Mouse (Mus musculus) lung, embryonic 16.5 days (tissue): ENCODE results near the gene Axin1. TPM values are rescaled to one million over a fixed set of nuclear protein-coding genes. Genes with fewer than 3 reads are reported as not detected.
A peak's percentile ranks its signal among the peaks of the same experiment; 100 is the strongest.

Experiments
- ATAC-seq: fragments of 200-750 bp; cut with Nextera tagmentation; 2 replicates; pipeline ENCODE4 v1.8.0; 2017; ENCODE audit warnings: low read depth, mild to moderate bottlenecking, moderate library complexity
- H3K27ac ChIP-seq: fragments of 300-500 bp; sonication (generic); 2 replicates; pipeline ENCODE4 v1.5.1; 2014; ENCODE audit warnings: mild to moderate bottlenecking, control low read depth, low read length
- H3K27me3 ChIP-seq: fragments of 300-500 bp; sonication (generic); 2 replicates; pipeline ENCODE4 v1.6.1; 2014; ENCODE audit warnings: low read depth, low read length, mixed read lengths; ENCODE audit not compliant: control insufficient read depth, insufficient read depth
- H3K36me3 ChIP-seq: fragments of 300-500 bp; sonication (generic); 2 replicates; pipeline ENCODE4 v1.6.1; 2014; ENCODE audit warnings: low read length; ENCODE audit not compliant: control insufficient read depth, insufficient read depth
- H3K4me1 ChIP-seq: fragments of 300-500 bp; sonication (generic); replicated peaks from 2 replicates; pipeline ENCODE4 v1.6.1; 2014; ENCODE audit warnings: low read length, mixed read lengths; ENCODE audit not compliant: control insufficient read depth, insufficient read depth
- H3K4me2 ChIP-seq: fragments of 300-500 bp; sonication (generic); 2 replicates; pipeline ENCODE4 v1.6.1; 2014; ENCODE audit warnings: low read depth, low read length, control low read depth
- H3K4me3 ChIP-seq: fragments of 300-500 bp; sonication (generic); 2 replicates; pipeline ENCODE4 v1.5.1; 2014; ENCODE audit warnings: mild to moderate bottlenecking, low read length, control low read depth
- H3K9ac ChIP-seq: fragments of 300-500 bp; sonication (generic); 2 replicates; pipeline ENCODE4 v1.6.1; 2014; ENCODE audit warnings: low read length, control low read depth
- H3K9me3 ChIP-seq: fragments of 300-500 bp; sonication (generic); 2 replicates; pipeline ENCODE4 v1.6.1; 2016; ENCODE audit warnings: low read length; ENCODE audit not compliant: control insufficient read depth
- WGBS: fragments of 180-500 bp; shearing (Covaris S2); extraction: QIAGEN DNeasy Blood & Tissue Kit; methylation state at CpG from one replicate; pipeline ENCODE4 v1.1.7; 2014; 5-methylcytosine and 5-hydroxymethylcytosine counted together
- polyA plus RNA-seq: library from polyadenylated mRNA; unstranded; fragments of >200 nt; fragmentation: Nextera tagmentation; extraction: Ambion mirVana; gene quantifications from 2 replicates; pipeline ENCODE4 v1.2.1, GENCODE M21; 2015

Axin1 gene
- polyA plus RNA-seq, 1 experiment from 2014 or later, result 7.4 TPM

GRCm38 (mm10) chr17:26131856-26132853 is 6.3 kb upstream of the Axin1 start:
- Histone ChIP-seq H3K9ac (no peak overlapping the region), H3K4me1 (no peaks in the 10 kb centered on the region), H3K4me2 (no peak overlapping the region), H3K27me3 (no peaks in the 10 kb centered on the region), H3K27ac (no peak overlapping the region), H3K9me3 (no peaks in the 10 kb centered on the region), H3K4me3 (no peak overlapping the region), H3K36me3 (peaks cover 9% of the 10 kb centered on the region)
- 83% methylated on average over 18 of the region's 18 CpGs for WGBS
- no peak for ATAC-seq

GRCm38 (mm10) chr17:26137106-26137750 is 1.3 kb upstream of the Axin1 start:
- H3K27ac ChIP-seq, result no peak overlapping the region
- H3K27me3 ChIP-seq, result no peaks in the 10 kb centered on the region
- no peak for ATAC-seq
- H3K9me3 ChIP-seq, result no peaks in the 10 kb centered on the region
- H3K4me1 ChIP-seq, result peaks cover 11% of the 10 kb centered on the region
- no peaks in the 10 kb centered on the region for H3K36me3 ChIP-seq
- no peak overlapping the region for H3K4me3 ChIP-seq
- WGBS, result 85% methylated on average over 11 of the region's 11 CpGs
- H3K4me2 ChIP-seq, result no peak overlapping the region
- no peak overlapping the region for H3K9ac ChIP-seq

GRCm38 (mm10) chr17:26137751-26138130 is 747 bp upstream of the Axin1 start:
- ATAC-seq, result no peak
- H3K9ac ChIP-seq, result peak overlapping the region; percentile 63
- H3K36me3 ChIP-seq, result peaks cover 3% of the 10 kb centered on the region
- peak overlapping the region; percentile 60 for H3K27ac ChIP-seq
- H3K27me3 ChIP-seq, result no peaks in the 10 kb centered on the region
- H3K4me1 ChIP-seq, result peaks cover 11% of the 10 kb centered on the region
- H3K4me3 ChIP-seq, result peak overlapping the region; percentile 91
- WGBS, result 59% methylated on average over 2 of the region's 2 CpGs
- no peaks in the 10 kb centered on the region for H3K9me3 ChIP-seq
- peak overlapping the region; percentile 57 for H3K4me2 ChIP-seq

GRCm38 (mm10) chr17:26138901-26139381 is 453 bp downstream of the Axin1 start:
- peak overlapping the region; percentile 95 for H3K27ac ChIP-seq
- peaks cover 15% of the 10 kb centered on the region for H3K36me3 ChIP-seq
- WGBS, result 0% methylated on average over 46 of the region's 58 CpGs
- no peaks in the 10 kb centered on the region for H3K27me3 ChIP-seq
- peak overlapping the region; percentile 91 for H3K4me3 ChIP-seq
- H3K4me2 ChIP-seq, result peak overlapping the region; percentile 80
- H3K9ac ChIP-seq, result peak overlapping the region; percentile 95
- ATAC-seq, result peak; percentile 69
- peaks cover 11% of the 10 kb centered on the region for H3K4me1 ChIP-seq
- no peaks in the 10 kb centered on the region for H3K9me3 ChIP-seq

- no peak overlapping the region for H3K4me2 ChIP-seq
- 83% methylated on average over 4 of the region's 4 CpGs for WGBS
- peaks cover 13% of the 10 kb centered on the region for H3K4me1 ChIP-seq
- peaks cover 18% of the 10 kb centered on the region for H3K36me3 ChIP-seq
- no peak overlapping the region for H3K4me3 ChIP-seq
- H3K9ac ChIP-seq, result no peak overlapping the region
- no peaks in the 10 kb centered on the region for H3K27me3 ChIP-seq
- ATAC-seq, result no peak
- no peaks in the 10 kb centered on the region for H3K9me3 ChIP-seq
- H3K27ac ChIP-seq, result no peak overlapping the region
Observed at GRCm38 (mm10) chr17:26142796-26143195, 4.3 kb downstream of the Axin1 start.

GRCm38 (mm10) chr17:26143386-26143785 is 4.9 kb downstream of the Axin1 start:
- H3K36me3 ChIP-seq, result peaks cover 18% of the 10 kb centered on the region
- H3K4me1 ChIP-seq, result peaks cover 13% of the 10 kb centered on the region
- ATAC-seq, result no peak
- 93% methylated on average over 5 of the region's 5 CpGs for WGBS
- no peak overlapping the region for H3K27ac ChIP-seq
- H3K4me3 ChIP-seq, result no peak overlapping the region
- no peak overlapping the region for H3K4me2 ChIP-seq
- no peak overlapping the region for H3K9ac ChIP-seq
- no peaks in the 10 kb centered on the region for H3K9me3 ChIP-seq
- H3K27me3 ChIP-seq, result no peaks in the 10 kb centered on the region

- no peak for ATAC-seq
- Histone ChIP-seq H3K4me2 (no peak overlapping the region), H3K9me3 (no peaks in the 10 kb centered on the region), H3K27me3 (no peaks in the 10 kb centered on the region), H3K27ac (no peak overlapping the region), H3K36me3 (peaks cover 28% of the 10 kb centered on the region), H3K9ac (no peak overlapping the region), H3K4me3 (no peak overlapping the region), H3K4me1 (0 out of 2 replicates have a peak, but pooled peaks cover 2% of the 10 kb centered on the region)
- WGBS, result 75% methylated on average over 2 of the region's 2 CpGs
Observed at GRCm38 (mm10) chr17:26149056-26149455, 10.6 kb downstream of the Axin1 start.

GRCm38 (mm10) chr17:26151886-26152630 is 13.6 kb downstream of the Axin1 start:
- Histone ChIP-seq H3K27me3 (no peaks in the 10 kb centered on the region), H3K36me3 (peaks cover 26% of the 10 kb centered on the region), H3K4me3 (no peak overlapping the region), H3K4me1 (no peaks in the 10 kb centered on the region), H3K4me2 (no peak overlapping the region), H3K9ac (no peak overlapping the region), H3K9me3 (no peaks in the 10 kb centered on the region), H3K27ac (no peak overlapping the region)
- WGBS, result 96% methylated on average over 2 of the region's 2 CpGs
- ATAC-seq, result no peak
